Mouse (Mus musculus) hindbrain, postnatal 0 days (tissue): ENCODE results near the gene Obscn. TPM values are rescaled to one million over a fixed set of nuclear protein-coding genes. Genes with fewer than 3 reads are reported as not detected.

Experiments
- ATAC-seq: fragments of 200-750 bp; cut with Nextera tagmentation; 2 replicates; pipeline ENCODE4 v1.8.0; 2017; ENCODE audit warnings: mild to moderate bottlenecking, moderate TSS enrichment, moderate library complexity
- DNase-seq: peaks from one replicate; pipeline ENCODE4 v3.0.0-alpha.2; 2015; ENCODE audit warnings: low spot score
- H3K27ac ChIP-seq: fragments of 300-500 bp; sonication (generic); 2 replicates; pipeline ENCODE4 v1.5.1; 2014; ENCODE audit warnings: mild to moderate bottlenecking
- H3K27me3 ChIP-seq: fragments of 300-500 bp; sonication (generic); 2 replicates; pipeline ENCODE4 v1.6.1; 2014; ENCODE audit warnings: low read length, mixed read lengths; ENCODE audit not compliant: insufficient read depth
- H3K36me3 ChIP-seq: fragments of 300-500 bp; sonication (generic); 2 replicates; pipeline ENCODE4 v1.6.1; 2014; ENCODE audit warnings: low read length, mixed read lengths; ENCODE audit not compliant: insufficient read depth
- H3K4me1 ChIP-seq: fragments of 300-500 bp; sonication (generic); 2 replicates; pipeline ENCODE4 v1.6.1; 2014; ENCODE audit warnings: antibody characterized with exemption, low read length, mixed read lengths; ENCODE audit not compliant: insufficient read depth
- H3K4me2 ChIP-seq: fragments of 300-500 bp; sonication (generic); 2 replicates; pipeline ENCODE4 v1.6.1; 2014; ENCODE audit warnings: low read depth, mild to moderate bottlenecking, low read length, moderate library complexity, mixed read lengths
- H3K4me3 ChIP-seq: fragments of 300-500 bp; sonication (generic); 2 replicates; pipeline ENCODE4 v1.5.1; 2014; ENCODE audit warnings: low read length
- H3K9ac ChIP-seq: fragments of 300-500 bp; sonication (generic); replicated peaks from 2 replicates; pipeline ENCODE4 v1.6.1; 2014; ENCODE audit warnings: mild to moderate bottlenecking, low read length, moderate library complexity, mixed read lengths
- H3K9me3 ChIP-seq: fragments of 300-500 bp; sonication (generic); 2 replicates; pipeline ENCODE4 v1.6.1; 2016; ENCODE audit warnings: low read length, mixed read lengths
- CTCF ChIP-seq: IDR thresholded peaks from 2 replicates; pipeline ENCODE4 v1.5.1; 2016; ENCODE audit warnings: antibody characterized with exemption, control low read depth, low read depth
- WGBS: fragments of 180-500 bp; shearing (Covaris S2); extraction: QIAGEN DNeasy Blood & Tissue Kit; methylation state at CpG from one replicate; pipeline ENCODE4 v1.1.7; 2014; 5-methylcytosine and 5-hydroxymethylcytosine counted together
- polyA plus RNA-seq: library from polyadenylated mRNA; unstranded; fragments of >200 nt; fragmentation: Nextera tagmentation; extraction: Ambion mirVana; gene quantifications from 2 replicates; pipeline ENCODE4 v1.2.1, GENCODE M21; 2015
- total RNA-seq: library from RNA; depleted of rRNA; stranded (reverse); fragments of >200 nt; gene quantifications from 2 replicates; pipeline ENCODE4 v1.2.3, GENCODE M21; 2014

The Obscn gene
- total and polyA plus RNA-seq, 2 experiments from 2014 or later, result 0.41 to 2.8 TPM

- ATAC-seq, result no peak
- Histone ChIP-seq H3K36me3 (peaks cover 30% of the 10 kb centered on the region), H3K4me2 (no peak overlapping the region)
Observed at GRCm38 (mm10) chr11:58990141-58990540, 146.1 kb downstream of the Obscn start.

GRCm38 (mm10) chr11:58989166-58989565, 147.0 kb downstream of the Obscn start:
- no peaks in the 10 kb centered on the region for H3K9me3 ChIP-seq
- H3K4me2 ChIP-seq, result no peak overlapping the region
- H3K9ac ChIP-seq, result no peak overlapping the region
- no peak overlapping the region for H3K4me3 ChIP-seq
- H3K27ac ChIP-seq, result no peak overlapping the region
- no peaks in the 10 kb centered on the region for H3K4me1 ChIP-seq
- peaks cover 39% of the 10 kb centered on the region for H3K36me3 ChIP-seq
- TF ChIP-seq CTCF, result no peak
- DNase-seq (no peak), ATAC-seq (no peak)
- 98% methylated on average over 4 of the region's 4 CpGs for WGBS
- no peaks in the 10 kb centered on the region for H3K27me3 ChIP-seq

More at GRCm38 (mm10) chr11:58990141-58990540, 146.1 kb downstream of the Obscn start:
- H3K9me3 ChIP-seq, result no peaks in the 10 kb centered on the region
- no peak overlapping the region for H3K27ac ChIP-seq
- TF ChIP-seq CTCF, result no peak
- DNase-seq, result no peak
- H3K27me3 ChIP-seq, result no peaks in the 10 kb centered on the region
- no peak overlapping the region for H3K9ac ChIP-seq
- WGBS, result 87% methylated on average over 17 of the region's 17 CpGs
- no peak overlapping the region for H3K4me3 ChIP-seq
- H3K4me1 ChIP-seq, result no peaks in the 10 kb centered on the region

- H3K27ac ChIP-seq, result no peak overlapping the region
- H3K4me1 ChIP-seq, result peaks cover 3% of the 10 kb centered on the region; the same call in 1 of the 2 replicates
- H3K4me2 ChIP-seq, result no peak overlapping the region
- DNase-seq, result no peak
- H3K36me3 ChIP-seq, result peaks cover 43% of the 10 kb centered on the region
- H3K9me3 ChIP-seq, result no peaks in the 10 kb centered on the region
- no peaks in the 10 kb centered on the region for H3K27me3 ChIP-seq
- no peak overlapping the region for H3K9ac ChIP-seq
- ATAC-seq, result no peak
- no peak for TF ChIP-seq CTCF
- 97% methylated on average over 3 of the region's 3 CpGs for WGBS
- no peak overlapping the region for H3K4me3 ChIP-seq
Observed at GRCm38 (mm10) chr11:58985299-58985917, 150.8 kb downstream of the Obscn start.

- peaks cover 10% of the 10 kb centered on the region for H3K4me1 ChIP-seq
- no peaks in the 10 kb centered on the region for H3K27me3 ChIP-seq
- no peak for TF ChIP-seq CTCF
- H3K9me3 ChIP-seq, result no peaks in the 10 kb centered on the region
- H3K27ac ChIP-seq, result no peak overlapping the region
- DNase-seq (no peak), ATAC-seq (no peak)
- WGBS, result 94% methylated on average over 7 of the region's 7 CpGs
- no peak overlapping the region for H3K9ac ChIP-seq
- no peak overlapping the region for H3K4me2 ChIP-seq
- H3K4me3 ChIP-seq, result no peak overlapping the region
- peaks cover 43% of the 10 kb centered on the region for H3K36me3 ChIP-seq
Observed at GRCm38 (mm10) chr11:58984657-58985056, 151.5 kb downstream of the Obscn start.

- Histone ChIP-seq H3K9ac (no peak overlapping the region), H3K4me1 (peaks cover 18% of the 10 kb centered on the region), H3K9me3 (no peaks in the 10 kb centered on the region), H3K27ac (no peak overlapping the region), H3K27me3 (no peaks in the 10 kb centered on the region), H3K4me2 (no peak overlapping the region), H3K4me3 (no peak overlapping the region), H3K36me3 (peaks cover 39% of the 10 kb centered on the region)
- WGBS, result 89% methylated on average over 6 of the region's 6 CpGs
- no peak for ATAC-seq
- no peak for DNase-seq
- no peak for TF ChIP-seq CTCF
Observed at GRCm38 (mm10) chr11:58983691-58984341, 152.4 kb downstream of the Obscn start.

GRCm38 (mm10) chr11:58982471-58983097, 153.6 kb downstream of the Obscn start:
- Histone ChIP-seq H3K4me2 (no peak overlapping the region), H3K4me1 (peaks cover 20% of the 10 kb centered on the region), H3K9ac (no peak overlapping the region), H3K36me3 (peaks cover 37% of the 10 kb centered on the region), H3K4me3 (no peak overlapping the region), H3K27me3 (no peaks in the 10 kb centered on the region), H3K9me3 (no peaks in the 10 kb centered on the region), H3K27ac (peak overlapping the region; percentile 60)
- no peak for ATAC-seq
- TF ChIP-seq CTCF, result no peak
- 82% methylated on average over 18 of the region's 18 CpGs for WGBS
- no peak for DNase-seq
